ENCODE assay signal across 8 mouse cellular contexts in the genomic region with DNA sequence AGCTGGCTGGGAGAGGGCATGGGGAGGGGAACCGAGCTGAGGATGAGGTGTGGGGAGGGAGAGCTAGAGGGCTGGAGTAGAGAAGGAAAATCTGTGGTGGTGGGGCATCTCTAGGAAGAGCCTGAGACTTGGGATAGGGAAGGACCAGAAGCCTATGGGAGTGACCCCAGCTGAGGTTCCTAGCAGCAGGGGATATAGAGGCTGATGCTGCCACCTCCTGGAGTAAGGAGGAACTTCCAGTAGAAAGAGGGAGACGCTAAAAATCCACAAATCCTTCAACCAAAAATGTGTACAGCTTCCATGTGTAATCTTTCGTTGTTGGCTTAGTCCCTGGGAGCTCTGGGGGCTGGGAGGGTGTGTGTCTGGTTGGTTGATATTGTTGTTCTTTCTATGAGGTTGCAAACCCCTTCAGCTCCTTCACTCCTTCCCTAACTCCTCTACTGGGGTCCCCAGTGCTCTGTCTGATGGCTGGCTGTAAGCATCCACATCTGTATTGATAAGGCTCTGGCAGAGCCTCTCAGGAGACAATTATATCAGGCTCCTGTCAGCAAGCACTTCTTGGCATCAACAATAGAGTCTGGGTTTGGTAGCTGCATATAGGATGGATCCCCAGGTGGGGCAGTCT. TPM values are rescaled to one million over a fixed set of nuclear protein-coding genes. Genes with fewer than 3 reads are reported as not detected.
DNase-seq lines count a peak whose midpoint lies in the region; ATAC-seq lines count a peak whose summit lies in the region.

No protein-coding gene starts in this region.

- no peaks in the 10 kb centered on the region for H3K4me1 ChIP-seq in limb, embryonic 10.5 days
- H3K4me1 ChIP-seq in midbrain, embryonic 13.5 days (replicated peaks) = no peaks in the 10 kb centered on the region

- H3K9me3 ChIP-seq in limb, embryonic 10.5 days (replicated peaks) = no peaks in the 10 kb centered on the region
- no peaks in the 10 kb centered on the region for H3K9me3 ChIP-seq in midbrain, embryonic 13.5 days

- H3K4me2 ChIP-seq in midbrain, embryonic 13.5 days (replicated peaks) = no peak overlapping the region

- H3K4me3 ChIP-seq in limb, embryonic 10.5 days = no peak overlapping the region
- H3K4me3 ChIP-seq in midbrain, embryonic 13.5 days (replicated peaks) = no peak overlapping the region

- H3K36me3 ChIP-seq in limb, embryonic 10.5 days = no peaks in the 10 kb centered on the region
- H3K36me3 ChIP-seq in midbrain, embryonic 13.5 days = no peaks in the 10 kb centered on the region

- H3K9ac ChIP-seq in midbrain, embryonic 13.5 days (replicated peaks) = no peak overlapping the region

- DNase-seq in urinary bladder, postnatal 14 days (ENCODE audit: low spot score) = peak; percentile 50
- DNase-seq in urinary bladder, adult 2 months (ENCODE audit: low spot score) = no peak
- peak; percentile 44 for DNase-seq in embryo, embryonic 11.5 days (ENCODE audit: low read depth, low spot score)
- peak; percentile 52 to 75 for DNase-seq in kidney, adult 8-10 months
- DNase-seq in limb, embryonic 10.5 days (ENCODE audit: low spot score) = peak; percentile 53
- peak; percentile 21 for DNase-seq in spleen, adult 12 weeks (ENCODE audit: low spot score)

- 0 out of 2 replicates have a peak, but pooled peaks cover 5% of the 10 kb centered on the region for H3K27me3 ChIP-seq in limb, embryonic 10.5 days (ENCODE audit: low read depth, poor library complexity, severe bottlenecking)
- H3K27me3 ChIP-seq in midbrain, embryonic 13.5 days = no peaks in the 10 kb centered on the region

- 8% methylated on average over 3 of the region's 3 CpGs for WGBS in limb, embryonic 10.5 days
- 13% methylated on average over 3 of the region's 3 CpGs for WGBS in midbrain, embryonic 13.5 days

- ATAC-seq in granulocyte monocyte progenitor cell, adult 5-6 weeks (replicated peaks; ENCODE audit: poor library complexity, severe bottlenecking) = peak; percentile 75
- peak; percentile 82; the same call in 1 of the 2 replicates for ATAC-seq in midbrain, embryonic 13.5 days

- no peak overlapping the region for H3K27ac ChIP-seq in limb, embryonic 10.5 days
- H3K27ac ChIP-seq in midbrain, embryonic 13.5 days = no peak overlapping the region

RNA-seq across cellular contexts. Expression of gene Ifit1bl2, which starts 3.5 kb away (rescaled TPM):
- polyA plus RNA-seq in urinary bladder, adult 2 months (2012; rRNA removed) = 0.37 and 0.38 TPM in 2 replicates
- total RNA-seq in granulocyte monocyte progenitor cell, adult 5-6 weeks (2014; fragmentation: Nextera tagmentation) = not detected in 2 replicates
- total RNA-seq in granulocyte monocyte progenitor cell, adult 5-6 weeks (2017) = 0.04 and 1.3 TPM in 2 replicates
- polyA plus RNA-seq in limb, embryonic 10.5 days (2016; fragmentation: Nextera tagmentation; extraction: Ambion mirVana) = not detected in 2 replicates
- polyA plus RNA-seq in midbrain, embryonic 13.5 days (2015; fragmentation: Nextera tagmentation; extraction: Ambion mirVana) = 0.12 and 0.18 TPM in 2 replicates

RNA-seq across cellular contexts. Expression of gene Ifit1, which starts 3.6 kb away (rescaled TPM):
- 8.7 and 9.9 TPM in 2 replicates for polyA plus RNA-seq in urinary bladder, adult 2 months (2012; rRNA removed)
- total RNA-seq in granulocyte monocyte progenitor cell, adult 5-6 weeks (2014; fragmentation: Nextera tagmentation) = 0.15 TPM in 1 of 2 replicates, not detected in the other
- total RNA-seq in granulocyte monocyte progenitor cell, adult 5-6 weeks (2017) = 0.05 and 0.73 TPM in 2 replicates
- not detected in 2 replicates for polyA plus RNA-seq in limb, embryonic 10.5 days (2016; fragmentation: Nextera tagmentation; extraction: Ambion mirVana)
- 0.09 and 0.17 TPM in 2 replicates for polyA plus RNA-seq in midbrain, embryonic 13.5 days (2015; fragmentation: Nextera tagmentation; extraction: Ambion mirVana)

RNA-seq across cellular contexts. Expression of gene Ifit3b, which starts 29.3 kb away (rescaled TPM):
- 6.8 and 10.8 TPM in 2 replicates for polyA plus RNA-seq in urinary bladder, adult 2 months (2012; rRNA removed)
- total RNA-seq in granulocyte monocyte progenitor cell, adult 5-6 weeks (2014; fragmentation: Nextera tagmentation) = not detected in 2 replicates
- not detected in 2 replicates for total RNA-seq in granulocyte monocyte progenitor cell, adult 5-6 weeks (2017)
- polyA plus RNA-seq in limb, embryonic 10.5 days (2016; fragmentation: Nextera tagmentation; extraction: Ambion mirVana) = 0.23 TPM in 1 of 2 replicates, not detected in the other
- polyA plus RNA-seq in midbrain, embryonic 13.5 days (2015; fragmentation: Nextera tagmentation; extraction: Ambion mirVana) = 0.16 and 0.18 TPM in 2 replicates

RNA-seq across cellular contexts. Expression of gene Ifit1bl1, which starts 35.3 kb away (rescaled TPM):
- polyA plus RNA-seq in urinary bladder, adult 2 months (2012; rRNA removed) = 0.84 and 0.87 TPM in 2 replicates
- total RNA-seq in granulocyte monocyte progenitor cell, adult 5-6 weeks (2014; fragmentation: Nextera tagmentation) = not detected in 2 replicates
- total RNA-seq in granulocyte monocyte progenitor cell, adult 5-6 weeks (2017) = 0.46 and 0.56 TPM in 2 replicates
- not detected in 2 replicates for polyA plus RNA-seq in limb, embryonic 10.5 days (2016; fragmentation: Nextera tagmentation; extraction: Ambion mirVana)
- polyA plus RNA-seq in midbrain, embryonic 13.5 days (2015; fragmentation: Nextera tagmentation; extraction: Ambion mirVana) = 0.35 and 0.48 TPM in 2 replicates

RNA-seq across cellular contexts. Expression of gene Ifit3, which starts 53.7 kb away (rescaled TPM):
- polyA plus RNA-seq in urinary bladder, adult 2 months (2012; rRNA removed) = 29.5 and 44.7 TPM in 2 replicates
- total RNA-seq in granulocyte monocyte progenitor cell, adult 5-6 weeks (2014; fragmentation: Nextera tagmentation) = not detected in 2 replicates
- total RNA-seq in granulocyte monocyte progenitor cell, adult 5-6 weeks (2017) = 1.1 and 3.5 TPM in 2 replicates
- 0.28 TPM in 1 of 2 replicates, not detected in the other for polyA plus RNA-seq in limb, embryonic 10.5 days (2016; fragmentation: Nextera tagmentation; extraction: Ambion mirVana)
- polyA plus RNA-seq in midbrain, embryonic 13.5 days (2015; fragmentation: Nextera tagmentation; extraction: Ambion mirVana) = 0.61 and 0.92 TPM in 2 replicates
